Mouse (Mus musculus): ENCODE data around the gene Dhfr. TPM values are rescaled to one million over a fixed set of nuclear protein-coding genes. Genes with fewer than 3 reads are reported as not detected.

Dhfr gene
- polyA plus RNA-seq, 1 experiment from 2014 or later = 15.2 TPM

DNA sequence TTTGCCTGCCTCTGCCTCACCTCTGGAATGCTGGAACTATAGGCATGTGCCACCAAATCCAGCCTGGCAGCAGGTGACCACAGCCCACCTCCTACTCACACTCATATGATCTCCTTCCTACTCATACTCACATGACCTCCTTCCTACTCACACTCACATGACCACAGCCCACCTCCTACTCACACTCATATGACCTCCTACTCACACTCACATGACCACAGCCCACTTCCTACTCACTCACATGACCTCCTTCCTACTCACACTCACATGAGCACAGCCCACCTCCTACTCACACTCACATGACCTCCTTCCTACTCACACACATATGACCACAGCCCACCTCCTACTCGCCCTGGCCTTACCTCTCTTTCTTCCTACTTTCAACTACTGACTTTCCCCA, 17.7 kb upstream of the Dhfr start:
- H3K9me3 ChIP-seq (replicated peaks; ENCODE audit: control insufficient read depth, low read length) = no peaks in the 10 kb centered on the region

GRCm38 (mm10) chr13:92337773-92338462, 16.6 kb upstream of the Dhfr start:
- H3K36me3 ChIP-seq (ENCODE audit: control insufficient read depth, insufficient read depth, low read length) = no peaks in the 10 kb centered on the region
- no peak for ATAC-seq (replicated peaks; ENCODE audit: insufficient number of reproducible peaks, low FRiP score, low TSS enrichment)
- no peak overlapping the region for H3K4me2 ChIP-seq
- no peaks in the 10 kb centered on the region for H3K4me1 ChIP-seq (ENCODE audit: control insufficient read depth, insufficient read depth, low read length)
- H3K27ac ChIP-seq (ENCODE audit: low read depth, low read length) = no peak overlapping the region
- no peak overlapping the region for H3K4me3 ChIP-seq (ENCODE audit: low read depth, low read length)
- 68% methylated on average over 6 of the region's 6 CpGs for WGBS (ENCODE audit: insufficient replicate concordance)
- no peaks in the 10 kb centered on the region for H3K27me3 ChIP-seq (ENCODE audit: control insufficient read depth, insufficient read depth, low read length)
- no peaks in the 10 kb centered on the region for H3K9me3 ChIP-seq (replicated peaks; ENCODE audit: control insufficient read depth, low read length)
- H3K9ac ChIP-seq (ENCODE audit: low read depth, low read length) = no peak overlapping the region

More for the DNA sequence above, 17.7 kb upstream of the Dhfr start:
- H3K27ac ChIP-seq (ENCODE audit: low read depth, low read length) = no peak overlapping the region
- 91% methylated on average over 1 of the region's 1 CpGs for WGBS (ENCODE audit: insufficient replicate concordance)
- H3K4me3 ChIP-seq (ENCODE audit: low read depth, low read length) = no peak overlapping the region
- no peaks in the 10 kb centered on the region for H3K4me1 ChIP-seq (ENCODE audit: control insufficient read depth, insufficient read depth, low read length)
- H3K36me3 ChIP-seq (ENCODE audit: control insufficient read depth, insufficient read depth, low read length) = no peaks in the 10 kb centered on the region
- H3K9ac ChIP-seq (ENCODE audit: low read depth, low read length) = no peak overlapping the region
- H3K27me3 ChIP-seq (ENCODE audit: control insufficient read depth, insufficient read depth, low read length) = no peaks in the 10 kb centered on the region
- no peak overlapping the region for H3K4me2 ChIP-seq
- ATAC-seq (replicated peaks; ENCODE audit: insufficient number of reproducible peaks, low FRiP score, low TSS enrichment) = no peak

DNA sequence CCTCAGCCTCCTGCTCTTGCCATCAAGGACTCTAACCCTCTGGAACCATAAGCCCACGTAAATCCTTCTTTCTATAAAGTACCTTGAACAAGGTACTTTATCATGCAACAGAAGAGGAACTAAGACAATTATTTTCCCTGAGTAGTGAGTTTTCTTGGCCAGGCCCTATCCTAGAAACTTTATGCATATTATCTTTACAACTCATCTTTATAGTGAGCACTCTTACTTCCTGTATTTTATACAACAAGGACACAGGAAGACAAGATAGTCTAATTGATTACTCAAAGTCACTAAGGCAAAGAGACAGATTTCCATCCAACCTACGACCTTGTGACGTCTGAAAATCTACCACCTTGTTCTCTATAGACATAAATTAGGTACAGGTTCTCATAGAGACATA, 14.7 kb upstream of the Dhfr start:
- Histone ChIP-seq H3K36me3 (ENCODE audit: control insufficient read depth, insufficient read depth, low read length) (0 out of 2 replicates have a peak, but pooled peaks cover 5% of the 10 kb centered on the region), H3K9ac (ENCODE audit: low read depth, low read length) (no peak overlapping the region), H3K4me1 (ENCODE audit: control insufficient read depth, insufficient read depth, low read length) (no peaks in the 10 kb centered on the region), H3K9me3 (replicated peaks; ENCODE audit: control insufficient read depth, low read length) (no peaks in the 10 kb centered on the region), H3K4me2 (no peak overlapping the region), H3K27ac (ENCODE audit: low read depth, low read length) (no peak overlapping the region), H3K27me3 (ENCODE audit: control insufficient read depth, insufficient read depth, low read length) (no peaks in the 10 kb centered on the region), H3K4me3 (ENCODE audit: low read depth, low read length) (no peak overlapping the region)
- ATAC-seq (replicated peaks; ENCODE audit: insufficient number of reproducible peaks, low FRiP score, low TSS enrichment) = no peak
- WGBS (ENCODE audit: insufficient replicate concordance) = 91% methylated on average over 3 of the region's 3 CpGs

GRCm38 (mm10) chr13:92344033-92344432, 10.5 kb upstream of the Dhfr start:
- H3K9me3 ChIP-seq (replicated peaks; ENCODE audit: control insufficient read depth, low read length) = no peaks in the 10 kb centered on the region
- no peak overlapping the region for H3K4me3 ChIP-seq (ENCODE audit: low read depth, low read length)
- no peak overlapping the region for H3K9ac ChIP-seq (ENCODE audit: low read depth, low read length)
- H3K36me3 ChIP-seq (ENCODE audit: control insufficient read depth, insufficient read depth, low read length) = peaks cover 11% of the 10 kb centered on the region
- ATAC-seq (replicated peaks; ENCODE audit: insufficient number of reproducible peaks, low FRiP score, low TSS enrichment) = no peak
- H3K4me1 ChIP-seq (ENCODE audit: control insufficient read depth, insufficient read depth, low read length) = no peaks in the 10 kb centered on the region
- H3K27ac ChIP-seq (ENCODE audit: low read depth, low read length) = no peak overlapping the region
- H3K4me2 ChIP-seq = no peak overlapping the region
- H3K27me3 ChIP-seq (ENCODE audit: control insufficient read depth, insufficient read depth, low read length) = no peaks in the 10 kb centered on the region
- WGBS (ENCODE audit: insufficient replicate concordance) = 92% methylated on average over 8 of the region's 8 CpGs

GRCm38 (mm10) chr13:92346338-92346737, 8.2 kb upstream of the Dhfr start:
- WGBS (ENCODE audit: insufficient replicate concordance) = 83% methylated on average over 5 of the region's 5 CpGs
- no peak for ATAC-seq (replicated peaks; ENCODE audit: insufficient number of reproducible peaks, low FRiP score, low TSS enrichment)
- peaks cover 11% of the 10 kb centered on the region for H3K36me3 ChIP-seq (ENCODE audit: control insufficient read depth, insufficient read depth, low read length)

DNA sequence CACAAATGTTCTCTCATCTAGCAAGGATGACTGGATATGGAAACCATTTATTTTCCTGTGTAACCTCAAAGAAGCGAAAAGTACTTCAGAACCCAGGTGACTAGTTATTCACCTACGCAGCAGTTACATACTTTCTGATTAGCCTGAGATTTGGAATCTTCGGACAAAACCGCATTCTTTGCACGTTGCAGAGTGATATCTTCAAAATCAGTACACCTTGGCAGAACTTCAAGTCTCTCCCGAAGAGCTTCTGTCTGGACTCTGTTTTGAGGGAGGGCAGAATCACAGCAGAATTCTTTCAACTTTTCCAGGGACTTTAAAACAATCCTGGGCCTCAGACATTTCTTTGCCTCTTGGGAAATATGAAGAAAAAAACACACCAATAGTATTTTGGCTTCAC, 3.4 kb upstream of the Dhfr start:
- H3K27ac ChIP-seq (ENCODE audit: low read depth, low read length) = no peak overlapping the region
- H3K4me3 ChIP-seq (ENCODE audit: low read depth, low read length) = no peak overlapping the region
- WGBS (ENCODE audit: insufficient replicate concordance) = 87% methylated on average over 6 of the region's 6 CpGs
- H3K4me2 ChIP-seq = no peak overlapping the region
- H3K36me3 ChIP-seq (ENCODE audit: control insufficient read depth, insufficient read depth, low read length) = peaks cover 6% of the 10 kb centered on the region; the same call in 1 of the 2 replicates
- H3K9ac ChIP-seq (ENCODE audit: low read depth, low read length) = no peak overlapping the region
- ATAC-seq (replicated peaks; ENCODE audit: insufficient number of reproducible peaks, low FRiP score, low TSS enrichment) = no peak
- no peaks in the 10 kb centered on the region for H3K9me3 ChIP-seq (replicated peaks; ENCODE audit: control insufficient read depth, low read length)
- H3K27me3 ChIP-seq (ENCODE audit: control insufficient read depth, insufficient read depth, low read length) = no peaks in the 10 kb centered on the region
- peaks cover 3% of the 10 kb centered on the region for H3K4me1 ChIP-seq (ENCODE audit: control insufficient read depth, insufficient read depth, low read length)

More at GRCm38 (mm10) chr13:92346338-92346737, 8.2 kb upstream of the Dhfr start:
- Histone ChIP-seq H3K4me3 (ENCODE audit: low read depth, low read length) (no peak overlapping the region), H3K27me3 (ENCODE audit: control insufficient read depth, insufficient read depth, low read length) (no peaks in the 10 kb centered on the region), H3K9me3 (replicated peaks; ENCODE audit: control insufficient read depth, low read length) (no peaks in the 10 kb centered on the region), H3K4me1 (ENCODE audit: control insufficient read depth, insufficient read depth, low read length) (no peaks in the 10 kb centered on the region), H3K4me2 (no peak overlapping the region), H3K27ac (ENCODE audit: low read depth, low read length) (no peak overlapping the region), H3K9ac (ENCODE audit: low read depth, low read length) (no peak overlapping the region)

GRCm38 (mm10) chr13:92353956-92354355, 570 bp upstream of the Dhfr start:
- Histone ChIP-seq H3K4me1 (ENCODE audit: control insufficient read depth, insufficient read depth, low read length) (peaks cover 6% of the 10 kb centered on the region), H3K9me3 (replicated peaks; ENCODE audit: control insufficient read depth, low read length) (no peaks in the 10 kb centered on the region), H3K4me3 (ENCODE audit: low read depth, low read length) (peak overlapping the region; percentile 74), H3K4me2 (peak overlapping the region; percentile 59), H3K27ac (ENCODE audit: low read depth, low read length) (no peak overlapping the region), H3K27me3 (ENCODE audit: control insufficient read depth, insufficient read depth, low read length) (no peaks in the 10 kb centered on the region), H3K36me3 (ENCODE audit: control insufficient read depth, insufficient read depth, low read length) (no peaks in the 10 kb centered on the region), H3K9ac (ENCODE audit: low read depth, low read length) (peak overlapping the region; percentile 34; the same call in 1 of the 2 replicates)
- ATAC-seq (replicated peaks; ENCODE audit: insufficient number of reproducible peaks, low FRiP score, low TSS enrichment) = no peak
- WGBS (ENCODE audit: insufficient replicate concordance) = 18% methylated on average over 4 of the region's 4 CpGs

GRCm38 (mm10) chr13:92355272-92355643, 732 bp downstream of the Dhfr start:
- ATAC-seq (replicated peaks; ENCODE audit: insufficient number of reproducible peaks, low FRiP score, low TSS enrichment) = 0 out of 2 replicates have a peak, but pooled peaks have one; percentile 7

GRCm38 (mm10) chr13:92356376-92356775, 1.9 kb downstream of the Dhfr start:
- Histone ChIP-seq H3K36me3 (ENCODE audit: control insufficient read depth, insufficient read depth, low read length) (no peaks in the 10 kb centered on the region), H3K4me3 (ENCODE audit: low read depth, low read length) (no peak overlapping the region; the same call in 1 of the 2 replicates), H3K4me1 (ENCODE audit: control insufficient read depth, insufficient read depth, low read length) (peaks cover 6% of the 10 kb centered on the region), H3K9me3 (replicated peaks; ENCODE audit: control insufficient read depth, low read length) (no peaks in the 10 kb centered on the region), H3K27ac (ENCODE audit: low read depth, low read length) (no peak overlapping the region), H3K27me3 (ENCODE audit: control insufficient read depth, insufficient read depth, low read length) (no peaks in the 10 kb centered on the region), H3K4me2 (peak overlapping the region; percentile 97), H3K9ac (ENCODE audit: low read depth, low read length) (no peak overlapping the region)
- ATAC-seq (replicated peaks; ENCODE audit: insufficient number of reproducible peaks, low FRiP score, low TSS enrichment) = no peak
- WGBS (ENCODE audit: insufficient replicate concordance) = 74% methylated on average over 7 of the region's 7 CpGs

More at GRCm38 (mm10) chr13:92355272-92355643, 732 bp downstream of the Dhfr start:
- H3K4me3 ChIP-seq (ENCODE audit: low read depth, low read length) = peak overlapping the region; percentile 74
- peak overlapping the region; percentile 97 for H3K4me2 ChIP-seq
- WGBS (ENCODE audit: insufficient replicate concordance) = under 1% methylated on average over 24 of the region's 24 CpGs
- no peaks in the 10 kb centered on the region for H3K9me3 ChIP-seq (replicated peaks; ENCODE audit: control insufficient read depth, low read length)
- H3K27me3 ChIP-seq (ENCODE audit: control insufficient read depth, insufficient read depth, low read length) = no peaks in the 10 kb centered on the region
- no peaks in the 10 kb centered on the region for H3K36me3 ChIP-seq (ENCODE audit: control insufficient read depth, insufficient read depth, low read length)
- peak overlapping the region; percentile 80 for H3K9ac ChIP-seq (ENCODE audit: low read depth, low read length)
- H3K4me1 ChIP-seq (ENCODE audit: control insufficient read depth, insufficient read depth, low read length) = peaks cover 6% of the 10 kb centered on the region
- no peak overlapping the region for H3K27ac ChIP-seq (ENCODE audit: low read depth, low read length)

All from heart, embryonic 11.5 days (tissue).